8 mouse cellular contexts compared by ENCODE assay signal in the genomic region with DNA sequence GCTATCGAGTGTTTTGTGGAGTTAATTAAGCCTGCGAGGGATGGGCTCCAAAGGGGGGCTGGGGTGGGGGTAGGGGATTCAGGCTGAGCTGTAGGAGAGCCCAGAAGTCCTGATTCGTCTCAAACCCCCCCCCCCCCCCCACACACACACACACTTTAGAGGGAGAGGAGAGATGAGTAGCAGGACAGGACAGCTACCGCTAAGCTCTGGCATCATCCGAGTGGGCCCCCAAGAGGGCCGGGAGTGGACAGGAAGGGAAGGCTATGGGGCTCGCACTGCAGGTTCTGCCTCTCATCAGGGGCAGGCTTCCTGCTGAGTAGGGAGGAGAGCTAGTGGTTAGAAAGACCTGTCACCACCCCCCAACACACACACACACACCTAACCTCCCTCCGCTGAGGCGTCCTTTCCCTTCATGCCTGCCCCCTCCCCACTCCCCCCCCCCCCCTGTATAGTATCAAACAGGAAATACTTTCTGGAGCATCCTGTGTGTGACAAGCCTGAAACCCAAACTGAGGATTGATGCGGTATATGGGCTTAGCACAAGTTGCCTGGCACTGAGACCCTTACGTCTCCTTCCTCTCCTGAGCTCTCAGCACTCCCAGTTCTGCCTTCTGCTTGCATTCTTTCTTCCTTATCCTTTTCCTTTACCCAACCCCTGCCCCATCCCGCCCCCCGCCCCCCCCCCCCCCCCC.
DNase-seq lines count a peak whose midpoint lies in the region; ATAC-seq lines count a peak whose summit lies in the region.

No protein-coding gene starts in this region.

- H3K27ac ChIP-seq in heart, embryonic 14.5 days (replicated peaks in 1 of 2; ENCODE audit: control insufficient read depth in 1 of 2, insufficient read depth in 1 of 2, low read depth in 2 of 2, low read length in 2 of 2): no peak overlapping the region
- H3K27ac ChIP-seq in midbrain, embryonic 12.5 days (replicated peaks): 0 out of 2 replicates have a peak overlapping the region, but pooled peaks have one; percentile 5

- no peaks in the 10 kb centered on the region for H3K9me3 ChIP-seq in heart, embryonic 14.5 days (ENCODE audit: control insufficient read depth, low read length)
- no peaks in the 10 kb centered on the region for H3K9me3 ChIP-seq in midbrain, embryonic 12.5 days

- WGBS in heart, embryonic 14.5 days: 2% methylated on average over 11 of the region's 13 CpGs
- 2% methylated on average over 5 of the region's 13 CpGs for WGBS in midbrain, embryonic 12.5 days

- peak overlapping the region in 1 of 2 experiments; percentile 27; a peak in 3 of 4 replicates for H3K4me3 ChIP-seq in heart, embryonic 14.5 days (ENCODE audit: control insufficient read depth in 1 of 2, insufficient read depth in 1 of 2, low read depth in 1 of 2, low read length in 2 of 2)
- peak overlapping the region; percentile 24 for H3K4me3 ChIP-seq in midbrain, embryonic 12.5 days

- no peak for DNase-seq in heart, adult 8-10 months (ENCODE audit: low spot score)
- peak; percentile 37 for DNase-seq in T-cell, adult 2 months (ENCODE audit: low spot score)
- DNase-seq in heart, postnatal 4 days: peak; percentile 11
- DNase-seq in layer of hippocampus, adult 9-10 months (ENCODE audit: low spot score): no peak
- DNase-seq in frontal cortex, adult 2 months (ENCODE audit: extremely low spot score in 1 of 2, low spot score in 1 of 2): no peak
- no peak for DNase-seq in lung, postnatal 14 days

- peak overlapping the region; percentile 67 for H3K4me2 ChIP-seq in heart, embryonic 14.5 days (ENCODE audit: low read length)
- H3K4me2 ChIP-seq in midbrain, embryonic 12.5 days (replicated peaks): peak overlapping the region; percentile 56

- peak; percentile 31; the same call in 1 of the 2 replicates for ATAC-seq in heart, embryonic 14.5 days (ENCODE audit: insufficient number of reproducible peaks, insufficient read depth, low FRiP score, low read depth)
- ATAC-seq in midbrain, embryonic 12.5 days (ENCODE audit: low FRiP score, low read depth): peak; percentile 56

- H3K9ac ChIP-seq in heart, embryonic 14.5 days (ENCODE audit: low read length): no peak overlapping the region
- H3K9ac ChIP-seq in midbrain, embryonic 12.5 days (replicated peaks): peak overlapping the region; percentile 44; the same call in 1 of the 2 replicates

- no peaks in the 10 kb centered on the region for H3K36me3 ChIP-seq in heart, embryonic 14.5 days (ENCODE audit: control insufficient read depth, insufficient read depth, low read length)
- no peaks in the 10 kb centered on the region for H3K36me3 ChIP-seq in midbrain, embryonic 12.5 days

- H3K27me3 ChIP-seq in heart, embryonic 14.5 days (ENCODE audit: control insufficient read depth, insufficient read depth, low read length): no peaks in the 10 kb centered on the region
- H3K27me3 ChIP-seq in midbrain, embryonic 12.5 days: no peaks in the 10 kb centered on the region

- peaks cover 9 to 12% of the 10 kb centered on the region in 2 experiments; a peak in 3 of 4 replicates for H3K4me1 ChIP-seq in heart, embryonic 14.5 days (ENCODE audit: control insufficient read depth in 2 of 2, insufficient read depth in 2 of 2, low read length in 2 of 2)
- peaks cover 17% of the 10 kb centered on the region for H3K4me1 ChIP-seq in midbrain, embryonic 12.5 days

Comparison
In these comparisons a context has a peak if more than half of its experiments do, and no peak if none do; other contexts are left out.
1. DNase-seq: peak in T-cell, adult 2 months (single experiment) and heart, postnatal 4 days (single experiment); none in heart, adult 8-10 months (single experiment), layer of hippocampus, adult 9-10 months (single experiment), frontal cortex, adult 2 months (0 of 2) and lung, postnatal 14 days (single experiment).